Mouse (Mus musculus): ENCODE measurements around the gene Ptpn12.
"Not testable (repeated sequence)": the region's sequence is repeated elsewhere in the genome, so short reads cannot be mapped to it uniquely, and the experiment has no call there.

Ptpn12 gene

DNA sequence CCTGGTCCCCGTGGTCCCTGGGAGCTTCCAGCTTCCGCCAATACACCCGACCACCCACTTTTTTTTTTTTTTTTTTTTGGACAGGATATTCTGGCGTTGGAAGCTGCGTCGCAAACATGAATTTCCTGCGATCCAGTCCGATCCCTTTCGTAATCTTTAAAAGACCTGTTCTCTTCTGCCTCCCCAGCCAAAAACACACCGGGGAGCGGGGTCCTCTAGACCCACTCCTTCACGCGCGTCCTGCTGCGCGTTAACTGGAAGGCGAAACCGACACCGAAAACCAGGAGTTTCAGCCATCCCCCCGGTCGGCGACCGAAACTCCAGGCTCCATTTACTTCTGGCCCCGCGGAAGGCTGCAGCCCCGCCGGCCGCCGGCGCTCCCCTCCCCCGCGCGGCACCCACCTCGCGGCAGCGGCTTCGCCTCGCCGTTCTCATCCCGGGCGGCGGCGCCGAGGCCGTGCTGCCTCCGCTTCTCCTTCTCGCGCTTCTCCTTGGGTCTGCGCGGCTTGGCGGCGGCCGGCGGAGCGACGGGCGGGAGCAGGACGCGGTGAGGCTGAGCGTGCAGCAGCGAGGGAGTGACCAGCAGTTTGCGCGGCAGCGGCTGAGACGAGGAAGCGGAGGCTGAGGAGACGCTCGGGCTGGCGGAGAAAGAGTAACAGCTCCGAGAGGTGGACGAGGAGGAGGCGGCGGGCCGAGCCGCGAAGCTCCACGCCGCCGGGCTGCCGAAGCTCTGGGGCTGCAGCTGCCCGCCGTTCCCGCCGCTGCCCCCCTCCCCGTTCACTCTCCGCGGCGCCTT is 104.7 kb downstream of the Ptpn12 start:
- peak in 1 of 2 experiments; percentile 57 for DNase-seq

DNA sequence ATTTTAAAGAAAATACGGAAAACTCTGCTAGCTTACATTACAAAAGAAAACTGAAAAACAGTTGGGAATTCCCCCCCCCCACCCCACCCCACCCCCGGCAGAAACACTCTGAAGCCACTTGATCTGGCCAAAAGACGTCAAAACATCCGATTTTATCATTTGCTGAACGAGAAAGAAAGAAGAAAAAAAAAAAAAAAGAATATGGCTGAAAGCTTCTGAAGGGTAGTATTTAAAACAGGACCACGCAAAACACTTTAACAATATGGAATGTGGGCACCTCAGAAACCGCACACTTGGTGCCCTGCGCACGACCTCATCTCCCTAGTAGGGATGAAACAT is 105.2 kb downstream of the Ptpn12 start:
- DNase-seq, result no peak

DNA sequence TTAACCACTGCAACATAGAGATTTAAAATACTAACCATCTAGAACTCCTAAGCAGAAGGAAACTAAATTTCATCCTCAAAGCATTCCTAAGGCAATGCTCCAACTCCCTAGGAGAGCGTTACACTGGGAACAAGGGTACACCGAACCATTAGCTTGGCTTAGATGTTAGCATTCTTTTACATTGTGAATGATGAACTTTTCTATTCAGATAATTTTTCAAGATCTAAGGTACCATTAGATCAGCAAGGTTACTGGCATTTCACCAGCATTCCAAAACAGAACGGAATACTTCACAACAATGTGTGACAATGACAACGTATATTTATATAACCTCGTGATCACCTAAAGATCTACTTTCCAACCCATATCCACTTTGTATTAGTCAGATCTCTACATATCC is 105.6 kb downstream of the Ptpn12 start:
- DNase-seq, result no peak

DNA sequence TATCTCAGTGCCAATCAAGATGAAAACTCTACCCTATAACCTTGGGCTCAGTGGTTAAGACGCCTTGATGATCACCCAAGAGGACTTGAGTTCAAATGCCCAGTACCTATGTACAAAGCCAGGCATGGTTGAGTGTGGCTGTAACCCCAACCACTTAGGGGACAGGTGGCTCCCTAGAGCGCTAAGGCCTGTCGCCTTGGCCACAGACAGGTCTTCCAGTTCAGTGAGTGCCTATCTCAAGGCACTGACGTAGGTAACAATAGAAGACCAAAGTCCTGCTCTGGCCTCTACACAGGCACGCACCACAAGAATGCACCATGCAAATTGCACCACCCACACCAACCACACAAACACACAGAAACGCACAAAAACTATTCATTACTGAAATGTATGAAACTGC is 108.8 kb downstream of the Ptpn12 start:
- DNase-seq, result no peak

DNA sequence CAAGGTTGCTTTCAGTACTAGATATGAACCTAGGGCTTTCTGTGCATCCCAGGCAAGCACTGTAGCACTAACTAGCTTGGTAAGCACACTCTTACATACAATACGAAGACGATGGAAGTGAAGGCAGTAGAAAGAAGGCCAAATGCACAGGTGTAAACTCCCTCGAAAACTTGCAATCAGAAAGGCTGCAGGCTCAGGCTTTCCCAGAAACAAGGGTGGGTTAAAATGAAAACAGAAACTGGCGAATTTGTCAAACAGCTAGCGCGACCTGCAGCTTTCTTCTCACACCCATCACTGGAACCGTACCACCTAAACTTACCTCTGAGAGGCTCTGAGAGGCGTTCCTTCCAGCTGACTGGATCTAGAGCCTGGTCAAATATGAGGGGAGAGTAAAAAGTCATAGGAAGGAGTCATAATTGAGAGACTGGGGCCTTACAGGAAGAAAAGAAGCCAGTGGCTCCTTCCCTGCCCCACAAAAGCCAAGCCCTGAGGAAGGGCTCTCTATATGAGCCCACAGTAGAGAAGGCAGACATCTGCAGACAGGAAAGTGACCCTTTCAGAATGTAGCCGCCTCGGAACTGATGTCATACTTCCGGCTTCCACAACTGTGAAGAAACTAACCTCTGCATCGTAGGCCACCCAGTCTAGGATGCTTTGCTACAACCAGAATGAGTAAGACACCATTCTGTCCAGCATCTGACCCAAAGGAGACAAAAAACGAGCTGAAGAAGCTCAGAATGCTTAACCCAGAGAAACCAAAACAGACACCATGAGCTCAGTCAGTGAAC is 110.6 kb downstream of the Ptpn12 start:
- DNase-seq, result no peak

DNA sequence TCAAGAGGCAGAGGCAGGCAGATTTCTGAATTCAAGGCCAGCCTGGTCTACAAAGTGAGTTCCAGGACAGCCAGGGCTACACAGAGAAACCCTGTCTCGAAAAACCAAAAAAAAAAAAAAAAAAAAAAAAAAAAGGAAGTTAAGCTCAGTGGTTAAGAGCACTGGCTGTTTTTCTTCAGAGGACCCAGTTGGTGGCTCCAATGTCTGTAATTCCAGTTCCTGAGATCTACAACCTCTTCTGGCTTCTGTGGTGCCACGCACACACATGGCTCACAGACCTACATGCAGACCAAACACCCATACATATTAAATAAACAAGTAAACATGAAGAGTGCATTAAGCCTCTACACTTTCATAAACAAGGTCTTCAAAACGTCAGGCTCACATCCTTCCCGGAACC is 111.9 kb downstream of the Ptpn12 start:
- DNase-seq, result not testable (repeated sequence)

DNA sequence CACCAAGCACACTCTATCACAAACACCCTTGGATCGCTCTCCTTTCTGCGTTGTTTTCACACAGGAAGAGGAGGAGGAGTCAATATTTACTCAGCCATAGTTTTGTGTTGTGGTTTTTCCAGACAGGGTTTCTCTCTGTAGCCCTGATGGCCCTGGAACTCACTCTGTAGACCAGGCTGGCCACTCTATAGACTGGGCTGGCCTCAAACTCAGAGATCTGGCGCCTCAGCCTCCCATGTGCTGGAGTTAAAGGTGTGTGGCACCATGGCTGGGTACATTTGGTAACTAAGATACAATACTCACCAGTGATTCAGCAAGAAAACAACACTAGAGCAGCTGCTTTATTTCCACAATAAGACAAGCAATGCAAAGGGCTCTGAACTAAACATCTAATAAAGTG is 113.2 kb downstream of the Ptpn12 start:
- DNase-seq, result no peak

DNA sequence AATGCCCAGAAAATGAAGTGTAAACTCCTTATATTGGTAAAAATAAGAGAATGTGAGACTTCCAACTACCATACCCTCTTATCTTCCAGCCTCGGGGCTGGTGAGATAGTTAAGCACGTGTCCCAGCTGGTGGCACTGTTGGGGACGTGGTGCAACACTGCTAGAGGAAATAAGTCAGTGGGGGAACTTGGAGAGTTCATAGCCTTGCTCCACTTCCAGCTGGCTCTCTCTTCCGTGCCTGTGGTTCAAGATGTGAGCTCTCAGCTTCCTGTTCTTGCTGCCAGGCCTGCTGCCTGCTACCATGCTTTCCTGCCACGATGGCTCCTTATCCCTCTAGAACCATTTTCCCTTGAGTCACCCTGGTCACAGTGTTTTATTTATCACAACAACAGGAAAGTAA is 114.5 kb downstream of the Ptpn12 start:
- no peak for DNase-seq

DNA sequence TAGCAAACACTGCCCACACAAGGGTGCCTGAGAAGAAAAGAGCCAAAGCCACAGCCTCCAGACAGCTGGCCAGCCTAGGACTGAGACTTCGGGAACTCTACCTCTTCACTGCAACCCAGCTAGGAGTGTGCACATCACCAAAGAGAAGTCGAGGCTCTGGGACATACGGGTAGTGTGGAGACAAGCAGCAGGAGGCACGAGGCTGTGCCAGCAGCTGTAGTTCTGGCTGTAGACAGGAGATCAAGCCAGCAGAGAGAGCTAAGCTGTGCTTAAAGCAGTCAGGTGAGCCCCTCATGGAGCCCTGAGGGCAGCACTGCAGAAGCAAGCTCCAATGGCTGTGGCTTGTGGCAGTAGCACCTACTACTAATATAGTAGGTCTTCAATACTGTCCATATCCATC is 115.0 kb downstream of the Ptpn12 start:
- DNase-seq, result no peak

DNA sequence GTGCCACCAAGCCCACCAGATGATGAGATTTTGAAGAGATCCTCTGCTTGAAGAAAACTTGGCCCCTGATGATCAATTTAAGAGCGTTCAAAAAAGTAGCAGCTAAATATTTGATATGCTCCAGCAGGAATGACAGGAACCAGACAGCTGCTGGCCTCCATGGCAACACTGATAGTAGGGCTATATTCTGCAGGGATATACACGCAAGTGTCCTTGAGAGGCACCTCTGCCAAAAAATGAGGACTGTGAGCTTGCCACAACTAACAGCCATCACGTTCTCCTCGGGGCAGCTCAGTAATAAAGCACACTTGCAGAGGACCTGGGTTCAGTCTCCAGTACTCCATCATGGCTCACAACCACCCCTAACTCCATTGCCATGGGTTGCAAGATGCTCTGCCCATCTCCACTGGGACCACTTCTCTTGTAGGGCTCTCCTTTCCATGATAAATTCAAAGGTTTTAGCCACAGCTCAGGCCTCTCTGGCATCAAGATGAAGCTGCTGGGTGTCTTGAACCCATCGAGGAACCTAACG is 115.6 kb downstream of the Ptpn12 start:
- DNase-seq, result no peak

DNA sequence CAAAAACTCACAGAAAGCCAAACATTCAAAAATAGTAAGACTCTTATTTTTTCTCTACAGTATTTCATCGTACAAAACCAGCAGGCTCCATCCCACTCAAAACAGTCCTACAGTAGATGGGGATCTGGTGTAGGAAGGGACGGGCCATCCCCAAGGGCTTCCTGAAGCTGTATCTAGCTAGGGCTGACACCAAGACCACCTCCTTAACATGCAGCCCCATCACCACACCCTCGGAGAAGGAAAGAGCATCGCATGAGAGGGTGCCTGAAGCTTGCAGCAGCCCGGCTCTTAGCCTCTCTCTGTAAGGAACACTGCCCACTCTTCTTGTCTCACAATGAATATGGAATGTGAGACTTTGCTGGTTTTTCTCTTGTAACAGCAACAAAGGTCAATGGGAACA is 117.2 kb downstream of the Ptpn12 start:
- DNase-seq, result no peak
